Mouse (Mus musculus): ENCODE measurements around the gene Rspo4. TPM values are rescaled to one million over a fixed set of nuclear protein-coding genes. Genes with fewer than 3 reads are reported as not detected.

Gene Rspo4
- total RNA-seq, 2 experiments from 2014 or later, result 0.21 to 0.34 TPM

- no peak for DNase-seq (ENCODE audit: low spot score in 2 of 2)
These were observed 68.3 kb downstream of the Rspo4 start, which contains the start of gene Angpt4 for GRCm38 (mm10) chr2:151910919-151911500. Gene Angpt4, plus strand, starts transcription at chr2:151911210.

DNA sequence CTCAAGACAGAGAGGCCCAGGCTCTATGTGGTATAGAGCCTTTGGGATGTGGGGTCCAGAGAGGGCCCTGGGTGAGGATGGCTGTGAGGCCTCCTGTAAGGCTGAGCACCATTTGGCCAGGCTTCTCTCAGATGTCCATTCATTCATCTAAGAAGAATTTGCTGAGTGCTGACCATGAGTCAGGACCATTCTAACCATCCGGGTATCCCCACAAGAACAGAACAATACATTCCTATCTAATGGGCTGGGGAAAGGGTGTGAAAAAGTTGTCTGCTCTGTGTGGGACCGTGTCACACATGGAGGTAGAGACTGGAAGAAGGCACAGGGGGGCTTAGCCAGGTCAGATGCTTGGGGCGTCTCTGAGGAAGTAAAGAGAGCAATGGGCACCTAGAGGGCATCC is 69.0 kb downstream of the Rspo4 start:
- no peak for DNase-seq (ENCODE audit: low spot score in 2 of 2)

DNA sequence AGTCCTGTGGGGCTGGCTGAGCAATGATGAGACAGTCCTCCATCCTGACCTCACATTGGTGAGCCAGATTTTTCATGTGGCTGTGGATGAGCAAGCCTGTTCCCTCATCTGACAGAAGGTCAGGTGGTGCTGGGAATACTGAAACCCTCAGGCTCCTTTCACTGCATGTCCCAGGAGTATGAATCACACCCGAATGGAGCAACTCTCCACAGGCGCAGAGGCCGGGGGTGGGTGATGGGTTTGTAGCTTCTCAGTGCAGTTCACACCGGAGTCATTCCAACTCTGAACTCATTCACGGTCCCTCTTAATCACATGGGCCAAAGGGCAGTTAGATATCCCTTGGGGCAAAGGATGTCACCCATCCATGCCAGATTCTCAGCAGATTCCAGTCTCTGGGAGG is 71.4 kb downstream of the Rspo4 start:
- DNase-seq (ENCODE audit: low spot score in 2 of 2), result no peak

GRCm38 (mm10) chr2:151915111-151915510 is 72.4 kb downstream of the Rspo4 start:
- DNase-seq (ENCODE audit: low spot score in 2 of 2), result no peak

DNA sequence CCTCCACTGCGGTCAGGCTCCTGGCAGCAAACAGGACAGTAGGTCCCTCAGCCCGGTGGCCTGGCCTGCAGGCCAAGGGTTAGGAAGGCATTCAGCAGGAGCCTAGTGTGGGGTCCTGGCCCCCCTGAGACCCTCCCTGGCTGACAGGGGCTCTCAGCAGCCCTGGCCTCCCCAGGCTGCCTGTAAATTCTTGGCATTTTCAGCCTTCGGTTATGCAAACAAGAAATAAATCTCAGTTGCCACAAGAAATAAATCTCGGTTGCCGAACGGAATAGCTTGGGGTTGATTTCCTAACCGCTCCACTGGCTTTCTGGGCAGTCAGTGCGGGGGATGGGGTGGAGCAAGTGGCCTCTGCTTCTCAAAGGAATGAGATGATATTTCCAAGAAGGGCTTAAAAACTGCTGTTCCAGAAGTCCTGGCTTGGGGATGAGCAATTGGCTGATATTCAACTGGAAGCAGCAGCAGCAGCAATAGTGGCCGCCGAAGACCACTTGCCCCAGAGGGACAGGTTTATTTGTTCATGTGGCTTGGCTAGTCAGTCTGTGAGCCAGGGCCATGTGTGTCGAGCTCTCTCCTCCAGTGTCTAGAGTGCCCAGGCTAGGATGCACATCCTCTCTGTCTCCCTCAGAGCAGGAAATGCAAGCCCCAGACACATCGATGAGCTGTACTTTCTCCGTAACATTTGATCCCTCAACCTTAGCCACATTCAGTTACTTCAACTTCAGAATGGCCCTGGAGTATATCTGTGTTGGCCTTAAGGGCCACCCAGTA is 73.5 kb downstream of the Rspo4 start:
- peak in 1 of 2 experiments; percentile 61 for DNase-seq (ENCODE audit: low spot score in 2 of 2)

GRCm38 (mm10) chr2:151919140-151919539 is 76.4 kb downstream of the Rspo4 start:
- DNase-seq (ENCODE audit: low spot score in 2 of 2), result no peak

DNA sequence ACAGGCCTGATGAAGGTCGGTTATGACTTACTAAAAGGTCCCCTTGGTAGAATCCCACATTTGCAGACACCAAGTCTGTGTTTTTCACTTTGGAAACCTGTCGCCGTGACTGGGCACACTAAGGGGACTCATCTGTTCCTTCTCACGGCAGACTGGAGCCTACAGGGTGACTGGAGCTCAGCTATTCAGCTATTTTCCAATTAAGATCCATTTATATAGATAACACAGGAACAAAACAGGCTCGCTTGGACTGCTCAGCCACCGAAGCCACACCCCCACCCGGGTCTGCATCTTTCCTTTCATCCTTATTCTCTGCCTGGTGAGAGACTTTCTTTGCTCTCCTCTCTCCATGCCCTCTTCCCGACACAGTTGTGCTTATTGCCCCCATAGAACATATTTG is 78.3 kb downstream of the Rspo4 start:
- DNase-seq (ENCODE audit: low spot score in 2 of 2), result no peak

DNA sequence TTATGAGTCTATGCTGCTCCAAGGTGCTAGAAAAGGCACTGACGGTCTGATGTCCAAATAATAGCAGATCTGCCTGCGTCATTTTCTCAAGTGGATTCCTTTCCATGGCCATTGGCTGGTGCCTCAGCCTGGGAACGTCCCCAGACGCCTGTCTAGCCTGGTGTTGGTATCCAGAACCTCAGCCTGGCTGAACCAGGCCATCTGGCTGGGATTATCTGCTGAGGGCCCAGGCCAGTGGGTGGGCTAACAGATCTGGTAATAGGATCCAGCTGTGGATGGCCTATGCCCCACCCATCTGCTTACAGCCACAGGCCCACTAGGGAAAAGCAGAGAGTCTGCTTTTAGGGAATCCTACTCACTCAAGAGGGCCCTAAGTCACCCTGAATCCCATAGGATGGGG is 78.9 kb downstream of the Rspo4 start:
- peak in 1 of 2 experiments; percentile 45 for DNase-seq (ENCODE audit: low spot score in 2 of 2)

Other genes with a start within 250 kb of the Rspo4 start
- 1 to 10 TPM; 3.2 to 3.7 TPM for gene Snph, start 210.3 kb upstream of the Rspo4 start, total RNA-seq (2021)
- gene Rad21l, start 174.4 kb upstream of the Rspo4 start, total RNA-seq (2021), result not detected
- 1 to 10 TPM; 1.3 to 1.6 TPM for gene Tmem74b, start 140.9 kb upstream of the Rspo4 start, total RNA-seq (2021)
- gene Psmf1, start 98.7 kb upstream of the Rspo4 start, total RNA-seq (2021), result 10 to 100 TPM; 30.6 to 31.5 TPM
- under 1 TPM; 0.18 to 0.37 TPM for gene Angpt4, start 68.3 kb downstream of the Rspo4 start, total RNA-seq (2021)
- 10 to 100 TPM; 11.1 to 14.3 TPM for gene Fam110a, start 137.3 kb downstream of the Rspo4 start, total RNA-seq (2021)
- gene Slc52a3, start 153.6 kb downstream of the Rspo4 start, total RNA-seq (2021), result 1 to 10 TPM; 1.3 to 1.6 TPM
- gene Scrt2, start 238.6 kb downstream of the Rspo4 start, total RNA-seq (2021), result not detected

Measured in gastrocnemius, postnatal 4 days (tissue).